Mouse (Mus musculus) hindbrain, embryonic 12.5 days (tissue): ENCODE results near the gene Ppp1r21. TPM values are rescaled to one million over a fixed set of nuclear protein-coding genes. Genes with fewer than 3 reads are reported as not detected.
A peak's percentile ranks its signal among the peaks of the same experiment; 100 is the strongest.

Source experiments
- ATAC-seq: fragments of 200-750 bp; cut with Nextera tagmentation; 2 replicates; pipeline ENCODE4 v1.8.0; 2017; ENCODE audit warnings: moderate TSS enrichment; ENCODE audit not compliant: low FRiP score
- H3K27ac ChIP-seq: fragments of 300-500 bp; sonication (generic); 2 replicates; pipeline ENCODE4 v1.5.1; 2016; ENCODE audit warnings: mild to moderate bottlenecking
- H3K27me3 ChIP-seq: fragments of 300-500 bp; sonication (generic); 2 replicates; pipeline ENCODE4 v1.6.1; 2016; ENCODE audit warnings: mild to moderate bottlenecking
- H3K36me3 ChIP-seq: fragments of 300-500 bp; sonication (generic); 2 replicates; pipeline ENCODE4 v1.6.1; 2016; ENCODE audit warnings: mild to moderate bottlenecking
- H3K4me1 ChIP-seq: fragments of 300-500 bp; sonication (generic); 2 replicates; pipeline ENCODE4 v1.6.1; 2016
- H3K4me2 ChIP-seq: fragments of 300-500 bp; sonication (generic); replicated peaks from 2 replicates; pipeline ENCODE4 v1.6.1; 2016; ENCODE audit warnings: mild to moderate bottlenecking
- H3K4me3 ChIP-seq: fragments of 300-500 bp; sonication (generic); 2 replicates; pipeline ENCODE4 v1.5.1; 2016; ENCODE audit warnings: mild to moderate bottlenecking
- H3K9ac ChIP-seq: fragments of 300-500 bp; sonication (generic); 2 replicates; pipeline ENCODE4 v1.6.1; 2016; ENCODE audit warnings: mild to moderate bottlenecking, moderate library complexity
- H3K9me3 ChIP-seq: fragments of 300-500 bp; sonication (generic); replicated peaks from 2 replicates; pipeline ENCODE4 v1.6.1; 2016; ENCODE audit warnings: mild to moderate bottlenecking
- WGBS: fragments of 180-500 bp; shearing (Covaris S2); methylation state at CpG from one replicate; pipeline ENCODE4 v1.1.7; 2016; 5-methylcytosine and 5-hydroxymethylcytosine counted together
- polyA plus RNA-seq: library from polyadenylated mRNA; unstranded; fragments of >200 nt; fragmentation: Nextera tagmentation; extraction: Ambion mirVana; gene quantifications from 2 replicates; pipeline ENCODE4 v1.2.1, GENCODE M21; 2016

The Ppp1r21 gene
- polyA plus RNA-seq, 1 experiment from 2014 or later: 25.9 TPM

DNA sequence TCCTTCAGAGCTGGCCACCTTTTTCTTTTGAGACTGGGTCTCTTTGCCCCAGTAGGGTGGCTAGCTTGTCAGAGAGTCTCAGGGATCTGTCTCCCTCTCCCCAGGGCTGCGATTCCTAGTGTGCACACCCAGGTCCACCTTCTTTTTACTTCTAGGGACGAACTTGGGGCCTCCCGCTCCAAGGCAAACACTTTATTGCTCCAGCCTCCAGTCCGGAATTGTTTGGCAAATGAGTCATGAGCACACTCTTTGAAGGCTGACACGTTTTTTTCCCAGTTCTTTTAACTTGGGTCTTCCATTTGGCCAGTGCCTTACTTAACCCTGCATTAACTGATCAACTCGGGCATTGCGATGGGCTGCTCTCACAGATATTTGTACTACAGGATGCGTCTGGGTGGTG lies 53.5 kb downstream of the Ppp1r21 start:
- H3K27ac ChIP-seq: no peak overlapping the region
- H3K4me3 ChIP-seq: no peak overlapping the region
- H3K4me2 ChIP-seq: no peak overlapping the region
- no peak overlapping the region for H3K9ac ChIP-seq
- H3K9me3 ChIP-seq: no peaks in the 10 kb centered on the region
- H3K27me3 ChIP-seq: no peaks in the 10 kb centered on the region
- 85% methylated on average over 8 of the region's 8 CpGs for WGBS
- ATAC-seq: no peak
- peaks cover 75% of the 10 kb centered on the region for H3K36me3 ChIP-seq
- H3K4me1 ChIP-seq: no peaks in the 10 kb centered on the region

DNA sequence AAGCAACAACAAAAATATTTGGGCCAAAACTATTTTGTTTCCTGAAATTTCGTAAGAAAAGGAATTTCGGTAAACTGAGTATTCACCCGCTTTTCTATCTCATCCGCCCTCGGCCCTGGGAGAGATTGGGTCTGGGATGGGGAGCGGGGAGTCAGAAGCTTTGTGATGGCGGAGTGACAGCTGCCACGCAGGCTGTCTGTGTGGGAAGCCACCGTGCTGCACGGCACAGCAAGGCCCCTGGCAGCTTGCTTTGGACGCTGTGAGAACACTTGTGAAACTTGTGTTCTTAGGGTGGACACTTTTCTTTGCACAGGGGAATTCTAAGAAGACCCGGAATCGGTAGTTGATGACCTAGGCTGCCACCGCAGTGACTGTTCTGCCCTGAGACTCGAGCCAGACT lies 57.5 kb downstream of the Ppp1r21 start:
- Histone ChIP-seq H3K4me1 (no peaks in the 10 kb centered on the region), H3K9ac (no peak overlapping the region), H3K27ac (no peak overlapping the region), H3K4me2 (no peak overlapping the region), H3K27me3 (no peaks in the 10 kb centered on the region), H3K9me3 (no peaks in the 10 kb centered on the region), H3K36me3 (peaks cover 52% of the 10 kb centered on the region), H3K4me3 (no peak overlapping the region)
- no peak for ATAC-seq
- 82% methylated on average over 15 of the region's 15 CpGs for WGBS

DNA sequence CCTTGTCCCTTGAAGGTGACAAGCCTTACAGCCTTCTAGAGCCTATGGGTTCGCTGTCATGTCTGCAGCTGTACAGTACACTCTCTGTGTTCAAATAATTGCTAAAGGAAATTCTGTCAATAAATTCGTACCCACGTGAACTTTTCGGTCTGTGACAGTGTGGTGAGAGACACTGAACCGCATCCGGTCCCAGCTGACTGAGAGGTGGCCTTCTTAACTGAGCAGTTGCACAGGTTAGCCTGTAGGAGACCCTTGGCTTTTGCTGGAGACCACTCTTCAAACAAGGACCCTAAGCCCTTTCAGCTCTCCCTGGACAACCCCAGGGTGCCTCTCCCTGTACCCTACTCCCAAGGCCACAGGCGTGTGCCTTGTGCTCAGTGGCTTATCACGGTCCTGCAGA lies 58.3 kb downstream of the Ppp1r21 start:
- Histone ChIP-seq H3K4me2 (no peak overlapping the region), H3K4me3 (no peak overlapping the region), H3K9me3 (no peaks in the 10 kb centered on the region), H3K4me1 (no peaks in the 10 kb centered on the region), H3K27ac (no peak overlapping the region), H3K36me3 (peaks cover 49% of the 10 kb centered on the region), H3K9ac (no peak overlapping the region), H3K27me3 (no peaks in the 10 kb centered on the region)
- 92% methylated on average over 8 of the region's 8 CpGs for WGBS
- ATAC-seq: no peak

DNA sequence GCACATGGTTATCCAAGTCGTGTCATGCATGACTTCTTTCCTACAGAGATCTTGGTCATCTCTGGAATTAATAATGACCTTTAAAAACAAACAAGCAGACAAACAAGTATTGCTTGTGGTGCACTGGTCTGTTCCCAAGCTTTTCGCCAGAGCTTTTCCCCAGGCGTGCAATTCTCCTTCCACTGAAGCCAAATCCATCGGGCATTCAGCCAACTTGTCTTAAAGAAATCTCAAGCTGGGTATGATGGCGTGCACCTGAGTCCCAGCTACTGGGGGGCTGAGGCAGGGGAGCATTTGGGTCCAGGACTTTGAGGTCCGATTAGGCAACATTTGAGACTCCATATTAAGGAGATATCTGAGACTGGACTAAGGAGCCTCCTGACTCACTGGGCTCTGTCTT lies 60.3 kb downstream of the Ppp1r21 start:
- Histone ChIP-seq H3K4me1 (no peaks in the 10 kb centered on the region), H3K4me3 (no peak overlapping the region), H3K9ac (no peak overlapping the region), H3K9me3 (no peaks in the 10 kb centered on the region), H3K27ac (no peak overlapping the region), H3K27me3 (no peaks in the 10 kb centered on the region), H3K4me2 (no peak overlapping the region), H3K36me3 (peaks cover 29% of the 10 kb centered on the region)
- WGBS: 84% methylated on average over 6 of the region's 6 CpGs
- no peak for ATAC-seq

DNA sequence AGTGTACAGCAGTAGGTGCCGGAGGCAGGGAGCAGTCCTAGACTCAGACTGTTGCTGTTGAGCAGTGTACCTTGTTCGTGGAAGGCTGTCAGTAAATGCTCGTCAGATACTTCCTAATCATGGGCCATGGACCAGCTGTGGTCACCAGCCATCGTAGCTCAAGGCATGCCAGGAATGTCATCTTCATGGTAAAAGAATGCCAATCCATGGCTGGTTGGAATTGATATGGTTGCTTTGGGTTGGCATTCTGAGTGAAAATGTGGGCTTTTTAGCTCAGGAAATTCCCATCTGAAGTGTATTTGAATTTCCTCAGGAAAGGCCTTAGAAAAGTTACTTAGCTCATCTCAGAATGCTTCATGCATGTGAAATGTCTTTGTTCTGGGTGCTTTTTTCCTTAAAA lies 65.2 kb downstream of the Ppp1r21 start:
- Histone ChIP-seq H3K4me3 (no peak overlapping the region), H3K27me3 (no peaks in the 10 kb centered on the region), H3K36me3 (no peaks in the 10 kb centered on the region), H3K4me2 (no peak overlapping the region), H3K4me1 (peaks cover 16% of the 10 kb centered on the region), H3K27ac (no peak overlapping the region), H3K9ac (no peak overlapping the region), H3K9me3 (no peaks in the 10 kb centered on the region)
- no peak for ATAC-seq
- 86% methylated on average over 4 of the region's 4 CpGs for WGBS

DNA sequence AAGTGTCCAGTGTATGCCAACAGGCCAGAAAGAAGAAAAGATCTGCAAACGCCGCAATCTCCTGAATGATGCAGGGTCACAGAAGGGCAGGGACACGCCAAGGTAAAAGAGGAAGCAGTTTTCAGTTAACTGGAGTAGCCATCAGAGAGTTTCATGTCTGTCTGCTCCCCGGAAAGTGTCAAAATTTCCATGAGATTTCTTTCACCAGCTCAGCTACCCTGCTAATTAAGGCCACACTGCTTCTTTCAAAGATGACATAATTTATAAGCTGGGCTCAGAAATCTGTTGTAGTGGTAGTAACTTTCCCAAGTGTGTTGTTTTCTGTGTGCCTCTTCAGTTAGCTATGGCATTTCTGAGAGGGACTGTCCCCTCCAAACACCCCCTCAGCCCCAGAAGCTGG lies 66.2 kb downstream of the Ppp1r21 start:
- H3K27ac ChIP-seq: no peak overlapping the region
- H3K36me3 ChIP-seq: no peaks in the 10 kb centered on the region
- H3K4me1 ChIP-seq: peaks cover 16% of the 10 kb centered on the region
- no peaks in the 10 kb centered on the region for H3K27me3 ChIP-seq
- no peak overlapping the region for H3K9ac ChIP-seq
- WGBS: 75% methylated on average over 4 of the region's 4 CpGs
- no peak for ATAC-seq
- H3K4me2 ChIP-seq: no peak overlapping the region
- no peaks in the 10 kb centered on the region for H3K9me3 ChIP-seq
- no peak overlapping the region for H3K4me3 ChIP-seq

DNA sequence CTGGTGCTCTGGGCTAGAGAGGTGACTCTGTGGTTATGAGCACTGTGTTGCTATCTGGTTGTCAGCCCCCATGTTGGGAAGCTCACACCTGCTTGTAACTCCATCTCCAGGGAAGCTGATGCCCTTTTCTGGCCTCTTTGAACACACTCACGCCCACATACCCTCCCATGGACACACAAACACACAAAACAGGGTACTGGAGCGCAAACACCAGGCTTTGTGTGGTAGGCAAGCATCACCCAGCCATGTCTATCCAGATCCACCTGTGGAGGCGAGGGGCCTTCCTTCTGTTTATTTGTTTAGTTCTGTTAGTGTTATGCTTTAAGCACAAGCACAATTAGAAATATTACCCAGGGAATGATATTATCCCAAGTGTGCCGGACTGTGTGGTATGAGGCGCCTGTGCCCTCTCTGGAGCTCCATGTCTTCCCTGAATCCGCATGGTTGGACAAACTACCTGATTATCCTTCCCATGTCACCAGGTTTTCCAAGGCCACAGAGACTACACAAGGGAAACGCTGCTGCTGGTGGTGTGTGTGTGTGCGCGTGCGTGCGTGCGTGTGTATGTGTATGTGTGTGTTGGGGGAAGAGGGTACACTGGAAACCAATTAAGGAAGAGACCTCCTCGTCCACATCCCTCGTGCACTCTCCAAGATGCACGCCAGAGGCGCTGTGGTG lies 66.8 kb downstream of the Ppp1r21 start:
- peak; percentile 15; the same call in 1 of the 2 replicates for ATAC-seq
- Histone ChIP-seq H3K4me3 (peak overlapping the region; percentile 49), H3K4me2 (peak overlapping the region; percentile 74), H3K36me3 (no peaks in the 10 kb centered on the region), H3K27ac (no peak overlapping the region; the same call in 1 of the 2 replicates), H3K4me1 (peaks cover 16% of the 10 kb centered on the region), H3K9me3 (no peaks in the 10 kb centered on the region), H3K27me3 (no peaks in the 10 kb centered on the region), H3K9ac (peak overlapping the region; percentile 62)
- WGBS: 26% methylated on average over 16 of the region's 16 CpGs

DNA sequence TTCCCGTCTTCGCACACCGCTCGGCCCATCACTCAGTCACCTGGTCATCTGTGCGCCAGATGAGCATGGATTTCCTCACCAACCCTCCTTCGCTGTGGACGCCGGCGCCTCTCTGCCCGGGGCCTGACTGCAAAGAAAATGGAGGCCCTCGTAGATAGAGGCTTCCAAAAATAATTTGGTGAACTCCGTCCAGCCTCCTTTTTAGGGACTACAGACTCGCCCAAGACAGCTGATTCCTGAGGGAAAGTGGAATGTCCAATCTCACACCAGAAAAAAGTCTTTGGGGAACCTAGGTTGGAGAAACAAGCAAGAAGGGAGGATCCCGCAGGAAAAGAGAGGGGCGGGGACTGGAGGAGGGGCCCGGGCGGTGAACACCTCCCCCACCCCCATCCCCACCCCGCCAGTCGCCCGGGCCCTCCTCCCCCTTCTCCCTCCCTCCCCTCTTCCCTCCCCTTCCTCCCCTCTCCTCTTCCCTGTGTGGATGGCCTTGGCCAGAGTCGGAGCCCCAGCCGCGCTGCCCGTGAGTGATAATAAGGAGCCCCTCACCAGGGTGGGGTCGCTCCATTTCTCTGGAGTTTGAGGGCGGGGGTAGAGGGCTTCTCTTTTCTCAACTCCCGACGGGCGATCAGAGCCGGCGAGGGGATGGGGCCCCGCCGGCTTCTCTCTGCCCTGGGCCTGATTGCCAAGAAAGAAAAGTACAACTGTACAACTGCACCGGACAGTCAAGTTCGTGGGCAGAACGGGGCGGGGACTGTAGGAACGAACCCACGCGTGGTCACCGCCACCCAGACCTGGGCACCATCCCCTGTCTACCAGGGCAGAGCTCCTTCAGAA lies 67.5 kb downstream of the Ppp1r21 start, which contains the start of gene Ston1:
Ston1 (plus strand) TSS at position 463 of the 834 bp plus-strand sequence.
- peak within 1 kb of the TSS; percentile 74 for H3K4me2 ChIP-seq
- no peaks in the 10 kb centered on the region for H3K9me3 ChIP-seq
- no peaks in the 10 kb centered on the region for H3K27me3 ChIP-seq
- peak within 1 kb of the TSS; percentile 62 for H3K9ac ChIP-seq
- H3K4me1 ChIP-seq: peaks cover 16% of the 10 kb centered on the region
- no peaks in the 10 kb centered on the region for H3K36me3 ChIP-seq
- WGBS: under 1% methylated on average over 32 of the region's 41 CpGs
- ATAC-seq: peak; percentile 88
- peak within 1 kb of the TSS; percentile 74 for H3K27ac ChIP-seq
- H3K4me3 ChIP-seq: peak within 1 kb of the TSS; percentile 49

DNA sequence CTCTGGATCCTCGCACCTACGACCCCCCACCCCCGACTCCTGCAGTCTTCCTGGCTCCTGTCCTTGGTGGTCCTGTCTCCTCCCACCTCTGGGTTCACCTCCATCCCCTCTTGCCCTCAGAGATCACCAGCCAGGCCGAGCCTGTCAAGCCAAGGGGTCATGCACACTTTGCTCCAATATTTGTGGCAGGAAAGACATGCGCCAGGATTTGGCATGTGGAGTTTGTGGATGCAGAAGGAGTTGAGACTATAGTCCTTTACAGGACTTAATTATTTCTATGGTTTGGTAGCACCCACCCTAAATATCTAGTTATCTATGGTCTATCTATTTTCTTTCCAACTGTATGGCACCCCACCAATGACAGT lies 68.1 kb downstream of the Ppp1r21 start:
- Histone ChIP-seq H3K27ac (no peak overlapping the region), H3K9ac (peak overlapping the region; percentile 62), H3K4me3 (peak overlapping the region; percentile 49), H3K4me2 (peak overlapping the region; percentile 74), H3K9me3 (no peaks in the 10 kb centered on the region), H3K27me3 (no peaks in the 10 kb centered on the region), H3K36me3 (no peaks in the 10 kb centered on the region), H3K4me1 (peaks cover 16% of the 10 kb centered on the region)
- 6% methylated on average over 5 of the region's 5 CpGs for WGBS
- ATAC-seq: no peak

DNA sequence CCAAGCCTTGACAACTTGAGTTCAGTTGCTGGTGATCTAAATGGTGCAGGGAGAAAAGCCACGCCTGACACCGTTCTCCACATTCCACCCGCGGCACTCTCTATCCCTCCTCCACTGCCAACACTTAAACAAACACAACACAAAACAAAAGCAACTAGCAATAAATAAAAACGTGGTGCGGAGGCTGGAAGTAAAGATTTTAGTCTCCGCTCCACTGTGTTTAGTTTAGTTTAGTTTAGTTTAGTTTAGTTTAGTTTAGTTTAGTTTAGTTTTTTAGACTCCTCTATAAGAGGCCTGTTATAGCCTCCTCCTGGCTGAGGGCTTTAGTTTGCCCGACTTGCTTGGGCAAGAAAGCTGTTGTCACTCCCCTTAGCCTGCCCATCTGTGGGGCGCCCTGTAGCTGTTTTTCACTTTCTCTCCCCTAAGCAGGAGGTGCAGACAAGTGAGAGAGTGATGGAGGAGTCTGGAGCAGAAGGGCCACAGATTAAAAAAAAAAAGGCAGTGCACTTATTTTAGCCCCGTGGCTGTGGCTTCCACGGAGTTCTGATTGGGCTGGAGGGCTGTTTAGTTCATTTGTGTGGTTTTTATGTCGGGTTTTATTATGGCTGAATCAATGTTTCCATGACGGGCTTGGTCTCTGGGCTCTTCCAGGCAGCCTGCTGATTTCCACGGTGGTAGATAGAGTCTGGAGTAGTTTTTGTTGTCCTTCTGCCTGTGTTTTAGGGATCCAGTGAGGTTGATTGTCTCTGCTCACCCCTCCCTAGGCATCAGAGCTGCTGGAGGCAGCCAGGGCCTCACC lies 68.9 kb downstream of the Ppp1r21 start:
- WGBS: 15% methylated on average over 14 of the region's 14 CpGs
- Histone ChIP-seq H3K36me3 (no peaks in the 10 kb centered on the region), H3K9ac (no peak overlapping the region), H3K27ac (no peak overlapping the region), H3K9me3 (no peaks in the 10 kb centered on the region), H3K4me2 (peak overlapping the region; percentile 74), H3K4me1 (peaks cover 16% of the 10 kb centered on the region), H3K4me3 (0 out of 2 replicates have a peak overlapping the region, but pooled peaks have one; percentile 8), H3K27me3 (no peaks in the 10 kb centered on the region)
- ATAC-seq: no peak

DNA sequence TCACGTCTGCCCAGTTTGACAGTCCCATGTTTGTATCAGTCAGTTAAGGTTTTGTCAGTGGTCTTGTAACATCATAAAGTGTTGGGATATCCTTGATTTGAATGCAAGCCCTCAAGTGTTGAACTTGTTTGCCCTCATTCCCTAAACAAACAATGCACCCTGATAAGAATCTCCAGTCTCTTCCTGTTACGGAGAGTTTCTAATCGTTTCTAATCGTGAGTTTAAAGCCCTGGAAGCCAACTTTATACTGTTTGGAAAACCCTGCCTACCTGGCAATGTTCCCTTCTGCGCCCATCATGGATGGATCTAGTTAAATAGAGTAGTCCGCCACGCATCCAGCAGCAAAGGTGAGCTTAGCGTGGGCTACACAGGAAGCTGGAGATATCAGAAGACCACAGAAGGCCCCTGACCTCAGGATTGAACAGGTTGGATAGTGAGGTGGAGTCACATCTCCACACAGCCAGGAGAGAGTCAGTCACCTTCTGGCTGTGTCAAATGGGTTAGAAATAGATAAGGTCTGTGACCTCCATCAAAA lies 70.6 kb downstream of the Ppp1r21 start:
- Histone ChIP-seq H3K27me3 (no peaks in the 10 kb centered on the region), H3K36me3 (no peaks in the 10 kb centered on the region), H3K9ac (no peak overlapping the region), H3K4me3 (no peak overlapping the region), H3K4me1 (peaks cover 16% of the 10 kb centered on the region), H3K27ac (no peak overlapping the region), H3K4me2 (no peak overlapping the region), H3K9me3 (no peaks in the 10 kb centered on the region)
- ATAC-seq: no peak
- WGBS: 90% methylated on average over 8 of the region's 8 CpGs

DNA sequence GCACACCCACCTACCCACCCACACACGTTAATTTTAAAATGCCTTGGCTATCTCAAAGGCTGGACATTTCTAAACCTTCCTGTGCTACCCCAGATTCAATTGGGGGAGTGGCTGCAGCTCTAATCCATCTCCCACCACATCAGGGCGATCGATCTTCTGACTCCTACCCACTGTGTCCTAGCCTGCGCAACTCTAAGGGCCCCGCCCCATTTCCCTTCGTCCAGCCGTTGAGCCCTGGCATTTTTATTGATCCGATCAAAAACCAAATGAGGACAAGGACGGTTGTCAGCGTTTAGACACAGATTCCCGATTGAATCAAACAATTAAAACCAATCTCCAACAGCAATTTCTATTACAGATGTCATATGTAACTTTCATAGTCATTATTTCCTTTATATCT lies 74.0 kb downstream of the Ppp1r21 start:
- Histone ChIP-seq H3K9me3 (no peaks in the 10 kb centered on the region), H3K27ac (no peak overlapping the region), H3K4me2 (no peak overlapping the region), H3K4me1 (peaks cover 7% of the 10 kb centered on the region), H3K27me3 (no peaks in the 10 kb centered on the region), H3K9ac (no peak overlapping the region), H3K4me3 (no peak overlapping the region), H3K36me3 (no peaks in the 10 kb centered on the region)
- 85% methylated on average over 11 of the region's 11 CpGs for WGBS
- no peak for ATAC-seq
